Mouse (Mus musculus): ENCODE measurements around the gene Zfp85.
"Not testable (repeated sequence)": the region's sequence is repeated elsewhere in the genome, so short reads cannot be mapped to it uniquely, and the experiment has no call there.

Zfp85 gene

GRCm38 (mm10) chr13:67754333-67755306, at the start of gene Zfp85:
Zfp85 (minus strand) TSS chr13:67755228.
- peak in 1 of 2 experiments; percentile 19 for DNase-seq (ENCODE audit: low read depth in 1 of 2, low spot score in 2 of 2)

- not testable (repeated sequence) for DNase-seq (ENCODE audit: low read depth in 1 of 2, low spot score in 2 of 2)
Observed at GRCm38 (mm10) chr13:67799151-67799550, 44.1 kb upstream of the Zfp85 start.

GRCm38 (mm10) chr13:67798618-67799017, 43.6 kb upstream of the Zfp85 start:
- DNase-seq (ENCODE audit: low read depth in 1 of 2, low spot score in 2 of 2), result no peak

- no peak for DNase-seq (ENCODE audit: low read depth in 1 of 2, low spot score in 2 of 2)
Observed at GRCm38 (mm10) chr13:67791921-67792455, 37.0 kb upstream of the Zfp85 start.

GRCm38 (mm10) chr13:67779265-67780221, 24.5 kb upstream of the Zfp85 start, which contains the start of gene Zfp493:
Zfp493 (plus strand) TSS chr13:67779693.
- DNase-seq (ENCODE audit: low read depth in 1 of 2, low spot score in 2 of 2), result peak; percentile 11 to 32

- no peak for DNase-seq (ENCODE audit: low read depth in 1 of 2, low spot score in 2 of 2)
Observed at GRCm38 (mm10) chr13:67763031-67763768, 8.2 kb upstream of the Zfp85 start.

- no peak for DNase-seq (ENCODE audit: low read depth in 1 of 2, low spot score in 2 of 2)
Observed at GRCm38 (mm10) chr13:67759966-67760365, 4.9 kb upstream of the Zfp85 start.

- no peak for DNase-seq (ENCODE audit: low read depth in 1 of 2, low spot score in 2 of 2)
Observed at GRCm38 (mm10) chr13:67755761-67756160, 733 bp upstream of the Zfp85 start.

- DNase-seq (ENCODE audit: low read depth in 1 of 2, low spot score in 2 of 2), result no peak
Observed at GRCm38 (mm10) chr13:67743896-67744295, 11.1 kb downstream of the Zfp85 start.

- no peak for DNase-seq (ENCODE audit: low read depth in 1 of 2, low spot score in 2 of 2)
Observed at GRCm38 (mm10) chr13:67742941-67743340, 12.1 kb downstream of the Zfp85 start.

- DNase-seq (ENCODE audit: low read depth in 1 of 2, low spot score in 2 of 2), result not testable (repeated sequence)
Observed at GRCm38 (mm10) chr13:67734391-67734790, 20.6 kb downstream of the Zfp85 start.

- DNase-seq (ENCODE audit: low read depth in 1 of 2, low spot score in 2 of 2), result not testable (repeated sequence)
Observed at GRCm38 (mm10) chr13:67729441-67729840, 25.6 kb downstream of the Zfp85 start.

GRCm38 (mm10) chr13:67728641-67729318, 26.2 kb downstream of the Zfp85 start, which contains the start of gene Zfp65:
Zfp65 (minus strand) TSS chr13:67729173.
- DNase-seq (ENCODE audit: low read depth in 1 of 2, low spot score in 2 of 2), result no peak

GRCm38 (mm10) chr13:67728106-67728505, 26.9 kb downstream of the Zfp85 start:
- DNase-seq (ENCODE audit: low read depth in 1 of 2, low spot score in 2 of 2), result no peak

- DNase-seq (ENCODE audit: low read depth in 1 of 2, low spot score in 2 of 2), result not testable (repeated sequence)
Observed at GRCm38 (mm10) chr13:67725331-67725730, 29.7 kb downstream of the Zfp85 start.

- DNase-seq (ENCODE audit: low read depth in 1 of 2, low spot score in 2 of 2), result peak; percentile 67 to 81
Observed at GRCm38 (mm10) chr13:67723848-67724479, 31.1 kb downstream of the Zfp85 start.

All from monocyte, adult 2 months (primary cell).